Mouse (Mus musculus): Measurements from ENCODE around the gene Ikzf1.

The Ikzf1 gene

GRCm38 (mm10) chr11:11808035-11808819, 123.4 kb downstream of the Ikzf1 start:
- no peak for DNase-seq (ENCODE audit: low read depth, low spot score)

GRCm38 (mm10) chr11:11808820-11809403, 124.1 kb downstream of the Ikzf1 start, which contains the start of gene Fignl1:
Gene Fignl1, minus strand, starts transcription at chr11:11808962.
- DNase-seq (ENCODE audit: low read depth, low spot score), result peak; percentile 98

GRCm38 (mm10) chr11:11809404-11810175, 124.8 kb downstream of the Ikzf1 start:
- DNase-seq (ENCODE audit: low read depth, low spot score), result no peak

DNA sequence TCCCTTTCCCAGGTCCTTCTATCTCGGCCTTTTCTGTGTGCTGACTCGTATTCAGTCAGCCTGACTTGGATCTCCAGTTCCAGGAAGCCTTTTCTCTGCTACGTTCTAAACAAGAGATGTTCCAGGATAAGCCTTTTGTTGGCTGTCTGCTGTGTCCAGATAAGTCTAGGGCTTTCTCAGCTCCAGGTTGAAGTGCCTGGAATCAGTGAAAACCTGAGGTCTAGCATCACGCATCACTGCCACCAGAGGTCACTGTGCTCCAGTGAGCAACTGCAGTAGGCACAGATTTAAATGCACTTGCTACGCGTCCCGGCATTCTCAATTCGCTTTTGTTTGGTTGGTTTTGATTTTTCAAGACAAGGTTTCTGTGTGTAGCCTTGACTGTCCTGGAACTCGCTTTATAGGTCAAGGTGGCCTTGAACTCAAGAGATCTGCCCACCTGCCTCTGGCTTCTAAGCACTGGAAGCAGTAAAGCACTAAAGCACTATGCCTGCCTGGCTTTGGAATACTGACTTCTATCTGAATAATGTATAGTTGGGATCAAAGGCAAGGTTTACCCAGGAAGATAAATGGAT, 127.2 kb downstream of the Ikzf1 start:
- DNase-seq (ENCODE audit: low read depth, low spot score), result peak; percentile 54

- no peak for DNase-seq (ENCODE audit: low read depth, low spot score)
Observed at GRCm38 (mm10) chr11:11815737-11816136, 130.9 kb downstream of the Ikzf1 start.

DNA sequence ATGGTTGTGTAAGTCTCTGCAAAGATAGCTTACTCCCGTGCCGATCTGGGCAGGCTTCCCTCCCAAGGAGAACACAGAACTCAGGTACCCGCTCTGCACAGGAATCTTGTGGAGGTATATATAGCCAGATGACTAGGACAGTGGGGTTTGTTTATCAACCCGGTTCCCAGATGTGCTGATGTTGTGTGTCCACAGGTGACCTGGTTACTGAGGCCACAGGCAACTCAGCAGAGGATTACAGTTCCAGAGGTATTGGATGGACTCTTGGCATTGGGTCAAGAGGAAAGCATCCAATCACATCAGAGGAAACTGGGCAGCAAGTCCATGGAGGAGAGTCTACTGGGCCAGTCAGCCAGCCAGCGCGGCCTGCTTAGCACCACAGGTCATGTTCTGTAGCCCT, 134.0 kb downstream of the Ikzf1 start:
- no peak for DNase-seq (ENCODE audit: low read depth, low spot score)

- DNase-seq (ENCODE audit: low read depth, low spot score), result no peak
Observed at GRCm38 (mm10) chr11:11819206-11819605, 134.4 kb downstream of the Ikzf1 start.

GRCm38 (mm10) chr11:11820251-11820650, 135.4 kb downstream of the Ikzf1 start:
- peak; percentile 88 for DNase-seq (ENCODE audit: low read depth, low spot score)

GRCm38 (mm10) chr11:11820737-11821136, 135.9 kb downstream of the Ikzf1 start:
- DNase-seq (ENCODE audit: low read depth, low spot score), result no peak

GRCm38 (mm10) chr11:11821387-11821975, 136.7 kb downstream of the Ikzf1 start:
- no peak for DNase-seq (ENCODE audit: low read depth, low spot score)

Measured in retina, postnatal 7 days (tissue).